Mouse (Mus musculus) NIH3T3 (cell line): ENCODE measurements at regions not wholly inside any gene's neighbourhood (a gene's known extent, or its start where the extent isn't known, plus 50 kb on each side); places are given as distances from the start of the nearest gene placed in this dataset.

Source experiments
- DNase-seq: peaks from one replicate; pipeline ENCODE4 v3.0.0-alpha.2; 2012; ENCODE audit warnings: low read depth

GRCm38 (mm10) chr11:113028235-113028919 lies 246.4 kb downstream of the Sox9 start:
- DNase-seq: no peak

- no peak for DNase-seq
Measured at GRCm38 (mm10) chr11:113031405-113031804, 249.4 kb downstream of the Sox9 start.

- DNase-seq: peak; percentile 58
Measured at GRCm38 (mm10) chr11:113032487-113033228, 250.6 kb downstream of the Sox9 start.

GRCm38 (mm10) chr11:113034911-113035310 lies 252.9 kb downstream of the Sox9 start:
- no peak for DNase-seq

- DNase-seq: no peak
Measured at GRCm38 (mm10) chr11:113037736-113038135, 255.7 kb downstream of the Sox9 start.

GRCm38 (mm10) chr11:113042710-113043109 lies 260.7 kb downstream of the Sox9 start:
- DNase-seq: no peak

- peak; percentile 36 for DNase-seq
Measured at GRCm38 (mm10) chr11:113046200-113047051, 264.4 kb downstream of the Sox9 start.

GRCm38 (mm10) chr11:113048158-113048557 lies 266.1 kb downstream of the Sox9 start:
- DNase-seq: no peak

- DNase-seq: no peak
Measured at GRCm38 (mm10) chr11:113049593-113049992, 267.6 kb downstream of the Sox9 start.

GRCm38 (mm10) chr11:113052536-113052935 lies 270.5 kb downstream of the Sox9 start:
- DNase-seq: no peak

- DNase-seq: no peak
Measured at GRCm38 (mm10) chr11:113056042-113056632, 274.1 kb downstream of the Sox9 start.

GRCm38 (mm10) chr11:113056824-113057223 lies 274.8 kb downstream of the Sox9 start:
- DNase-seq: peak; percentile 37

GRCm38 (mm10) chr11:113070365-113070764 lies 288.3 kb downstream of the Sox9 start:
- no peak for DNase-seq

- DNase-seq: no peak
Measured at GRCm38 (mm10) chr11:113071942-113072341, 289.9 kb downstream of the Sox9 start.

GRCm38 (mm10) chr11:113074328-113074727 lies 292.3 kb downstream of the Sox9 start:
- DNase-seq: no peak

GRCm38 (mm10) chr11:113076371-113076770 lies 294.3 kb downstream of the Sox9 start:
- DNase-seq: no peak

GRCm38 (mm10) chr11:113080311-113080710 lies 298.3 kb downstream of the Sox9 start:
- DNase-seq: no peak

GRCm38 (mm10) chr11:113084442-113084841 lies 302.4 kb downstream of the Sox9 start:
- DNase-seq: no peak

- DNase-seq: no peak
Measured at GRCm38 (mm10) chr11:113085556-113085955, 303.5 kb downstream of the Sox9 start.

- no peak for DNase-seq
Measured at GRCm38 (mm10) chr11:113087084-113087483, 305.1 kb downstream of the Sox9 start.

GRCm38 (mm10) chr11:113089637-113090351 lies 307.8 kb downstream of the Sox9 start:
- no peak for DNase-seq
